Mouse (Mus musculus) layer of hippocampus, postnatal 10 days (tissue): Measurements from ENCODE around the gene Cux2. TPM values are rescaled to one million over a fixed set of nuclear protein-coding genes. Genes with fewer than 3 reads are reported as not detected.

ENCODE experiments used
- DNase-seq, 2 experiments: peaks; one replicate each; pipeline ENCODE4 v3.0.0; 2021; ENCODE audit warnings: low spot score in 2 of 2
- total RNA-seq, 2 experiments: library from RNA; stranded (reverse); gene quantifications; 2 replicates each; pipeline ENCODE4 v1.2.3; 2021

Gene Cux2
- total RNA-seq, 2 experiments from 2014 or later: 35.5 to 40.1 TPM

DNA sequence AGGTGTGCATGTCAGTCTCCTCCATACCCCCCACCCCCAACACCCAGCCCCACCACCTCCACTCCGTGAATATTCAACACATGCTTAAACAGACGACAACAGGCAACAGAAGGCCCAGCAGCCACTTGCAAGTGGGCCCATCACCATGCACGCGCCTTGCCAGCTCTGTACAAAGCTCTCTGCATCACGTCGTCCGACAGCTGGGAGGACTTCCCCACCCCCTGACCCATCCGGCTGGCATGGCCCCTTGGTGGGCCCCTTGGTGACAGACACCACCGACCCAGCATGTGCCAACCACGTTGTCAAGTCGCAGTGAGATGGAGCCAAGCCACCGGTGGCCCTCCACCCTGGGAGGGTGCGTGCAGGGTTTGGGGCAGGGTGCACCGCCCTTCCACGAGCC is 81.5 kb downstream of the Cux2 start:
- DNase-seq: peak; percentile 30 to 52

DNA sequence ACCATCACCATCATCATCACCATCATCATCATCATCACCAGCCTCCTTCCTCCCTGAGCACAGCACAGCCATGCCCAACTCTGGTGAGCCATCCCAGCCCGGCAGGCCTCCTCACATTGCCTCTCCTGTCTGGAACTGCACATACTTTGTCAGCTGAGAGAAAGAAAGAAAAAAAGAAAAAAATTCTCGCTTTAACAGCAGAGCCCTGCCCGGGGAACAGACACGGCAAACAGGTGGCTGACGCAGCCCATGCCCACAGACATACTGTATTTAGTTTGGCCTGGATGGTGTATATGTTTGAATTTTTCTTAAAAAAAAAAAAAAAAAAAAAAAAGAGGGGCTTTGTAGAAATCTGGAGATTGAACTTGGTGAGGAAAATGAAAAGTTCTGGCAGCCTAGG is 82.4 kb downstream of the Cux2 start:
- no peak for DNase-seq

GRCm38 (mm10) chr5:121966940-121967339 is 83.0 kb downstream of the Cux2 start:
- no peak for DNase-seq

DNA sequence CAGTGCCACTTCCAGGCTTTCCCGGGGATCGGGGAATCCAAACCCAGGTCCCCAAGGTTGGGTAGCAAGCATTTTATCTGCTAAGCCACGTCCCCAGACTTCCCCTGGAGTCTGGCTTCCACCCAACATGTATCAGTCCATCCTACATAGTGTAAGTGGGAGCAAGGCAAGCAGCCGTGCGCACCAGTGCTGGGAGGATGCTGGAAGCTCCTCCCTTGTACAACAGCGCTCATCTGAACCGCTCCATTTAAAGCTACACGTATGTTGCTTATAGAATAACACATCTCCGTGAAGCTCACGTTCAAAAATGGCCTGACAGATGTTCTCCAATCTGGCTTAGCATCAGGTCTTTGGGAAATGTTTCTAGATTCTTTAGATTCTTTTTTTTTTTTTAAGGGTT is 86.9 kb downstream of the Cux2 start:
- no peak for DNase-seq

- no peak for DNase-seq
Observed at GRCm38 (mm10) chr5:121962359-121962758, 87.5 kb downstream of the Cux2 start.

DNA sequence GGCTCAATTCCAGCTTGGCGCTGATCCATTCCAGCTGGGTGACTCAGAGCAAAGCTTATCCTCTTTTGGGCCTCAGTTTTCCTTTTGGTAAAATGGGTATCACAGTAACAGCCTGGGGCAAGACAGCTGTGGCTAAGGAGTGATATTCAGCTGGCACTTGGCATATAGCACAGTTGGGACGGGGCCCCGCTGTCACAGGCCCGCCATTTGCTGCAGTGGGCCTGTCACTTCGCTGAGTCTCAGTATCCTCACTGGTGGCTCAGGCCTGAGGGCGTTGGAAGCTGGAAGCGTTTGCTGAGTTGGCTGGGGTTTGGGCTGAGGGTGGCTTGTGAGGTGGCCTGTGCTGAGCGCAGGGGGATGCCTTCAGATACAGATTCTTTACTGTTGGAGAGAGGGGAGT is 88.6 kb downstream of the Cux2 start:
- DNase-seq: no peak

GRCm38 (mm10) chr5:121959688-121960087 is 90.2 kb downstream of the Cux2 start:
- DNase-seq: peak; percentile 35 to 36

DNA sequence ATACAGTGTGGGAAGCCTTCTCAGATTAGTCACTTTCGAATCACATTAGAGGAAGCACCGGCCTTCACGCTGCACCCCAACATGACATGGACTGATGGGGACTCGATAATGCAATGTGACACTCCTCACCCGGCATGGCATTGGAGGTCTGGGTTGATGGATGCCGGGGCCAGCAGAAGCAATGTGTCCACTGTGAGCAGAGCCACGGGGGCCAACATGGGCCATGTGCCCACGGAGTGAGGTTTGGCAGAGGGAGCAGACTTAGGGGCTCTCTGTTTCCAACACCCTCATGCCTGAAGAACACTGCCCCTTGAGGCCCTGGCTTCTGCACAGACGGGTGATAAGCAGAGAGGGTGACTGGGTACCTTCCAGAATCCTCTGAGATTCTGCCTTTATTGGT is 91.4 kb downstream of the Cux2 start:
- DNase-seq: no peak

- no peak for DNase-seq
Observed at GRCm38 (mm10) chr5:121955806-121956205, 94.1 kb downstream of the Cux2 start.

DNA sequence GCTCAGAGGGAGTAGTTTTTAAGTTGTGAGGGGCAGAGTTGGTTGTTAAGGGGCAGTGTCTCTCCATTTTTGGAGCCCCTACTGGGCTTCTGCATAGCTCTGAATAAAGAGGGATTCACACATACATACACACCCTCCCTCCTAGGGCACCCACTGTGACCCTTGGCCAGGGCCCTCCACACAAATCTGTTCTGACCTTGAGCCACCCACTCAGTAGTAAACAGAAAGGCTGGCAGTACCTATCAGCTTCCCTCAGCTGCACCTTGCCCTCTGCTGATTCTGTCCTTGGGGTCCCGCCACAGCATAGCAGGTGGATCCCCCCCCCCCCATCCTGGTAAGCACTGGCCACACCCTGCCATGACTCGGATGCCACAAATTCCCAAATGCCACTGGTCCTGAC is 99.7 kb downstream of the Cux2 start:
- DNase-seq: no peak

DNA sequence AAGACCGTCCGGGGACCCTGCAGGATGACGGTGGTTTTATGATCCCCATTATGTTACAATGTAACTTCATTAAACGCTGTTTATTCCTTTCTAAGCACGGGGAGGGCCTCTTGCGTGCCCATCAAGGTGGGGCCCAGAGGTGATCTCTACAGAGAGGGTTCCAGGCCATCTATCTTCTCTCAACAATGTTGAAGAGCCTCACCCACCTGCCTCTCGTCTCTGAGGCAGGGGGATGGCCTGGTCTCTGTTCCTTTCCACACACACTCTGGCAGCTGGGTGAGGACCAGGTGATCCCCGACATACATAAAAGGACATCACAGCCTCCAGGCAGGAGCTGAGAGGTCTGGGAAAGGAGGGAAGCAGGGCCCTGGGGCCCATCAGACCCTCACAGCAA is 100.9 kb downstream of the Cux2 start:
- no peak for DNase-seq

GRCm38 (mm10) chr5:121948302-121949049 is 101.4 kb downstream of the Cux2 start:
- peak; percentile 57 to 63 for DNase-seq

GRCm38 (mm10) chr5:121946657-121947245 is 103.2 kb downstream of the Cux2 start:
- DNase-seq: no peak

DNA sequence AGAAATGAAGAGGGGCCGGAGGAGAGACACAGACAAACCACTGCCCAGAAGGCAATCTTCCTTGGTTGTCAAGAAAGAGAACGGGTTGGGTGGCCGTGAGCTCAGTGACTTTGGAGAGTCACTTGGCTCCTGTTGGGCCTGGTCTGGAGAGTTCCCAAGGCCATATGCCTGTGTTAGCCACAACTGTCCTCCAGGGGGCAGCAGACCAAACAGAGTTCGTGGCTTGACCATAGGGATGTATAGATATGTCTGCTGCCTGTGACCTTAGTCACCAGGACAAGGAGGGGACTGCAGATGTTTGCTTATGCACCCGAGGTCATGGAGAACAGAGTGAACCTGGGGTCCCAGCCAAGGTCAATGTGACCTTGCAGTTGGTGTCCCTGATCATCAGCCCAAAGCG is 104.1 kb downstream of the Cux2 start:
- peak in 1 of 2 experiments; percentile 39 for DNase-seq

DNA sequence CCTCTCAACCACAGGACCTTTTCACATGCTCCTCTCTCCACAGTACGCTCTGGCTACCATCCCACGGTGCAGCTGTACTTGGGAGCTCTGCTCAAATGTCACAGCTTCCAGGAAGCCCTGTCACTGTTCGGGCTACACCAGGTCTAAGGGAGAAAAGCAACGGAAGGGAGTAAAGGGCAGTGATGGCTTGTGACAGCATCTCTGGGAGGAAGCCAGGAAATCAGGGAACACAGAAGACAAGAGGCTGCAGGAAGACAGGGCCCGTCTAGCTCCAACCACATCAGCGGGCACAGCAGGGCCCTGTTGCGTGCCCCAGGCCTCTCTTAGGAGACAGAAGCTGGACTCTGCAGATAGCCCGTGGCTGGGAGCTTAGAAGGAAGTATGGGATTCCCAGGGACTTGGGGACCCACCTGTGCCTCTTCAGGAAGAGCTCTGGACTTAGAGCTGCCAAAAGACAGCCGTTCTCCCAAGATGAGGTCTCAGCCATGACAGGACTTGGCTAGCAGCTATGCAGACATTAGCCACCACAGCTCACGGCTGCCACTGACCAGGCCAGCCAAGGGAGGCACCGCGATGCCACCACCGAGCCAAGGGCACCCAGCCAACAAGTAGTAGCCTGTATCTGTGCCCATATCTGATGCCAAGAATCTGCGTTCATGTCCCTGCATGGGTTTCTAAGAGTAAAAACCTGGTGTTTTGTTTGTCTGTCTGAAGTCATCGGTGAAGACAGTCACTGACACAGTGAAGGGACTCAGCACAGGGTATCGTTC is 105.7 kb downstream of the Cux2 start:
- DNase-seq: peak in 1 of 2 experiments; percentile 44

GRCm38 (mm10) chr5:121943472-121943871 is 106.4 kb downstream of the Cux2 start:
- no peak for DNase-seq

- DNase-seq: no peak
Observed at GRCm38 (mm10) chr5:121938065-121938849, 111.6 kb downstream of the Cux2 start.

GRCm38 (mm10) chr5:121930261-121930660 is 119.6 kb downstream of the Cux2 start:
- no peak for DNase-seq

DNA sequence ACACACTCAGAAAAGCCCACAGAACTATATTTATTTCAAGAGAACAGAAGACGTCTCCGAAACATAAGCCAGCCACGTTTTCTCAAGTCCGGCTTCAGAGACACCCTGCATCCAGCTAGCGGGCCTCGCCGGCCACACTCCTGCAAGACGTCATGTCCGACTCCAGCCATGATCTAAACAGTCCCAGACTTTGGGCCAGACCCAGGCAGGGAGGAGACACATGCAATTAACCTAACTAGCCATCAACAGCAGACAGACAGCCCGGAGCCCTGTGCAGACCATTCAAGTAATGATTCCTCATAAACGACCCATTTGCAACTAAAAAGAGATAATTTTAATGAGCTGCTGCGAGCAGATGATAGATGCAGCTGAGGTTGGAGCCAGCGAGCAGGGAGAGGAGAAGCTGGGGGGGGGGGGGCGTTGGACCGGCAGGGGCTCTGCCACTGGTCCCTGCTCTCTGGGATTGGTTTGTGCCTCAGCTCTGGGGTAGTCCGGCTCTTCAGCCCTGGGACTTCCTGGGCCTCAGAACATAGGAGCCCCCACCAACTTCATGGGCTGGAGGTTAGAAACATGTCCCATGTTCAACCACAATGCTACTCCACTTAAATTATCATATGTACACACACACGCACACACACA is 121.4 kb downstream of the Cux2 start:
- DNase-seq: no peak

DNA sequence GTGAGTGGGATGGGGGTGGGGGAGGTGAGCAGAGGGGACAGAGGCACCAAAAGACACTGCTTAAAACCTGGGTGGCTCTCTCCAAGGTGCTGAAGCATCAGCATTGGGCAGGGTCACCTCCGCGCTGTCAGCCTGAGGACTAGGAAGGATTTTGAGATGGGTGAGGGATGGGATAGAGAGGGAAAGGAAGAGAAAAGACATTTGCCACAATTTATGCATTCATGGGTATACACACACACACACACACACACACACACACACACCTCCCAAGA is 123.4 kb downstream of the Cux2 start:
- DNase-seq: no peak
